Mouse (Mus musculus) heart, postnatal 4 days (tissue): Measurements from ENCODE around the gene D8Ertd738e. TPM values are rescaled to one million over a fixed set of nuclear protein-coding genes. Genes with fewer than 3 reads are reported as not detected.

Experiments
- DNase-seq: peaks from one replicate; pipeline ENCODE4 v3.0.0; 2021
- microRNA-seq, 2 experiments: library from miRNA; unstranded; fragments of <30 nt; microRNA quantifications; one replicate each; pipeline ENCODE4 v1.2.0; 2021 to 2022
- total RNA-seq, 2 experiments: library from RNA; stranded (reverse); gene quantifications; 2 replicates each; pipeline ENCODE4 v1.2.3; 2021

The D8Ertd738e gene
- total RNA-seq, 2 experiments from 2014 or later, result 218 to 233 TPM

GRCm38 (mm10) chr8:84202466-84202865 is 47.1 kb downstream of the D8Ertd738e start:
- peak; percentile 62 for DNase-seq

- peak; percentile 85 for DNase-seq
Observed at GRCm38 (mm10) chr8:84201545-84202245, 47.8 kb downstream of the D8Ertd738e start.

- DNase-seq, result peak; percentile 90
Observed at GRCm38 (mm10) chr8:84200652-84201544, 48.6 kb downstream of the D8Ertd738e start.

- DNase-seq, result peak; percentile 51
Observed at GRCm38 (mm10) chr8:84200126-84200555, 49.4 kb downstream of the D8Ertd738e start.

- DNase-seq, result no peak
Observed at GRCm38 (mm10) chr8:84199348-84200125, 50.0 kb downstream of the D8Ertd738e start.

- no peak for DNase-seq
Observed at GRCm38 (mm10) chr8:84198871-84199270, 50.6 kb downstream of the D8Ertd738e start.

GRCm38 (mm10) chr8:84197922-84198774 is 51.4 kb downstream of the D8Ertd738e start:
- peak; percentile 96 for DNase-seq

- peak; percentile 93 for DNase-seq
Observed at GRCm38 (mm10) chr8:84197141-84197921, 52.2 kb downstream of the D8Ertd738e start.

Small RNA genes lying within 50 kb of the gene (microRNA-seq; reads per million reads assigned to microRNA genes)
- gene Mir23a (44,774 to 47,669 reads per million in 2 experiments), gene Mir24-2 (0 reads per million in 2 experiments), gene Mir27a (975 to 1,262 reads per million in 2 experiments), gene Mir3074-2 (0 reads per million in 2 experiments)

Other genes starting within 250 kb of the D8Ertd738e start
- gene 1700067K01Rik, start 248.2 kb downstream of the D8Ertd738e start, total RNA-seq, result under 1 TPM in 1 of 2 experiments, not detected in 1; 0.83 TPM
- 1 to 10 TPM in 1 of 2 experiments, under 1 TPM in 1; 0.93 to 1.4 TPM for gene 2210011C24Rik, start 237.5 kb downstream of the D8Ertd738e start, total RNA-seq
- under 1 TPM; 0.31 to 0.38 TPM for gene Palm3, start 228.2 kb downstream of the D8Ertd738e start, total RNA-seq
- 1 to 10 TPM; 4.0 to 4.2 TPM for gene Il27ra, start 207.1 kb downstream of the D8Ertd738e start, total RNA-seq
- not detected for gene Rln3, start 204.7 kb downstream of the D8Ertd738e start, total RNA-seq
- gene Gm10643, start 184.6 kb downstream of the D8Ertd738e start, total RNA-seq, result 1 to 10 TPM; 3.7 to 4.5 TPM
- 10 to 100 TPM; 12.5 to 13.5 TPM for gene Rfx1, start 182.9 kb downstream of the D8Ertd738e start, total RNA-seq
- 10 to 100 TPM; 19.7 to 20.5 TPM for gene Dcaf15, start 145.0 kb downstream of the D8Ertd738e start, total RNA-seq
- gene Podnl1, start 123.7 kb downstream of the D8Ertd738e start, total RNA-seq, result not detected
- gene Cc2d1a, start 101.8 kb downstream of the D8Ertd738e start, total RNA-seq, result 10 to 100 TPM; 12.6 to 15.6 TPM
- under 1 TPM; 0.38 to 0.60 TPM for gene 4930432K21Rik, start 101.7 kb downstream of the D8Ertd738e start, total RNA-seq
- gene Nanos3, start 64.5 kb downstream of the D8Ertd738e start, total RNA-seq, result 1 to 10 TPM; 3.6 to 4.3 TPM
- gene Zswim4, start 12.7 kb downstream of the D8Ertd738e start, total RNA-seq, result 10 to 100 TPM; 12.8 to 13.8 TPM
- 10 to 100 TPM; 14.4 to 19.2 TPM for gene Mri1, start 7.6 kb upstream of the D8Ertd738e start, total RNA-seq
- 10 to 100 TPM; 11.0 to 16.2 TPM for gene Ccdc130, start 20.7 kb upstream of the D8Ertd738e start, total RNA-seq
- gene Cacna1a, start 138.7 kb upstream of the D8Ertd738e start, total RNA-seq, result 1 to 10 TPM; 6.6 to 8.0 TPM